ENCODE assay signal across 14 mouse cellular contexts in genomic region chr4:141786141-141786540, GRCm38 (mm10). TPM values are rescaled to one million over a fixed set of nuclear protein-coding genes. Genes with fewer than 3 reads are reported as not detected.
"Had no signal": no experiment of that assay in that cellular context is flagged by ENCODE, and none has a peak within 500 bp of the region (broad histone marks: within the 10 kb centered on the region; RNA-seq: fewer than 3 reads in every experiment).

No protein-coding gene starts in this region.

- H3K4me2 ChIP-seq: intestine, embryonic 15.5 days; midbrain, embryonic 12.5 days; neural tube, embryonic 13.5 days had no signal

- H3K9me3 ChIP-seq: intestine, embryonic 15.5 days; midbrain, embryonic 12.5 days; neural tube, embryonic 13.5 days had no signal

- ATAC-seq: intestine, embryonic 15.5 days; midbrain, embryonic 16.5 days had no signal

- H3K9ac ChIP-seq: intestine, embryonic 15.5 days; liver, embryonic 14.5 days; midbrain, embryonic 12.5 days; neural tube, embryonic 13.5 days had no signal

- H3K4me3 ChIP-seq: intestine, embryonic 15.5 days; left cerebral cortex, adult 2 months; midbrain, embryonic 12.5 days; neural tube, embryonic 13.5 days had no signal

- DNase-seq: kidney, adult 18-20 months; kidney, postnatal 14 days; retina, postnatal 1 day; right cerebral cortex, postnatal 4 days; spleen, adult 18-20 months; thymus, postnatal 36 days had no signal

- H3K27me3 ChIP-seq: intestine, embryonic 15.5 days; midbrain, embryonic 12.5 days; neural tube, embryonic 13.5 days had no signal

- H3K27ac ChIP-seq: intestine, embryonic 15.5 days; liver, embryonic 14.5 days; midbrain, embryonic 12.5 days; neural tube, embryonic 13.5 days had no signal

RNA-seq across cellular contexts. Expression of gene Agmat, which starts 39.7 kb away (rescaled TPM):
- polyA plus RNA-seq: midbrain, embryonic 12.5 days; midbrain, embryonic 16.5 days; neural tube, embryonic 13.5 days; stomach, embryonic 14.5 days had no signal

RNA-seq across cellular contexts. Expression of gene Cela2a, which starts 39.8 kb away (rescaled TPM):
- polyA plus RNA-seq: kidney, embryonic 14.5 days; liver, embryonic 14.5 days; midbrain, embryonic 12.5 days; neural tube, embryonic 13.5 days; stomach, embryonic 14.5 days had no signal
